Mouse (Mus musculus) layer of hippocampus, postnatal 25 days (tissue): ENCODE results near the gene Jam2. TPM values are rescaled to one million over a fixed set of nuclear protein-coding genes. Genes with fewer than 3 reads are reported as not detected.

Source experiments
- DNase-seq, 2 experiments: peaks; one replicate each; pipeline ENCODE4 v3.0.0; 2022; ENCODE audit warnings: mixed read lengths in 2 of 2, low spot score in 1 of 2; ENCODE audit errors: extremely low spot score in 1 of 2
- total RNA-seq, 2 experiments: library from RNA; stranded (reverse); gene quantifications; 2 replicates each; pipeline ENCODE4 v1.2.3; 2021

Jam2 gene
- total RNA-seq, 2 experiments from 2014 or later: 22.4 TPM

DNA sequence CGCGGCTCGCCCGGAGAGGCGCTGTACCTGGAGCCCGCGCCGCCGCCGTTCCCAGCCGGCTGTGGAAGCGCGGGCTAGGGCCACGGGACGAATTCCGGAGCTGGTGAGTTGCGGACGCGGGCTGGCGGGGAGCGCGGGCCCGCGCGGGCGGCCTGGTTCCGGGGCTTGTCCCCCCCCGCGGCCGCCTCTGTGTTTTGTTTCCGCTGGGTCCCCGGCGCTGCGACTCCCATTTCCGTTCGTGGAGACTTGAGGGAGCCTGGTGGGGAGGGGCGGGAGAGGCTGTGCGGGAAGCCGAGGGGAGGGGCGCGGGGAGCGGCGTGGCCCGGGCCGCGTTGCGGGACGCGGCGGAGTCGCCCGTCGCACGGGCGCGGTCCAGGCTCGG lies 61.5 kb downstream of the Jam2 start, which contains the start of gene Atp5j:
Atp5j (minus strand) TSS at position 185 of the 382 bp plus-strand sequence.
- peak; percentile 64 to 70 for DNase-seq

DNA sequence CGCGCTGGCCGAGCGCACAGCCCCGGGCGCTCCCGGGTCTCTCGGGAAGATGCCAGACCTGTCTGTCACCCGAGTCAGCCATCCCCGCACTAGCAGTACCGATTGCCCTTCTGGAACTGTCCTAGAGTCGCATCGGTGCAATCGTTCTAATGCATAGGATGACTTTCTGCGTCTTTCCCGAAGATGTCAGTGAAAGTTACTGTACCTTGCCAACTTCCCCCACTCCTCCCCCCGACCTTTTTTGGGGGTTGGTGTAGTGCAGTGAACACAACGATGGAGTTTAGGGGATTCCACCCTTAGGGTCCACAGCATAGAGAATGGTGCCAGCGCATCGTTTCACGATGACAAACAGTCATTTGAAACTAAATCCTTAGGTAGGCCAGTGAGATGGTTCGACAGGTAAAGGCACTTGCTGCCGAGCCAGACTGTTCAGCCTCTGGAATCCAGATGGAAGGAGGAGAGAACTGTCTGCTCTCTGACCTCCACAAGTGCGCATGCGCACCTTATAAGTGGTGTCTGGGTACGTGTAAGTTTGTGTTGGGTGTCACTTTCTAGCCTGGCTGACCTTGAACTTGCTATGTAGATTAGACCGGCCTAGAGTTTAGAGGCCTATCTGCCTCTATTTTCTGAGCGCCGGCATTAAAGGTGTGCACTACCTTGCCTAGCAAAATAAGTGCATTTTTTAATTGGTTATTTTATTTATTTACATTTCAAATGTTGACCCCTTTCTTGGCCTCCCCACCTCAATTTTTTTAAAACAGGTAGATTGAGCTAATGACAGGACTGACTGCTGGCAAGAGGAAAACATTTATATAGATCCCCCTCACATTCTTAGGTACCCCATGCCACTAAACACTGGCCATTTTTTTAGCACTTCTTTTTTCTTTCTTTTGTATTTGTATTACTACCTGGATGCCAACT lies 62.2 kb downstream of the Jam2 start:
- DNase-seq: peak in 1 of 2 experiments; percentile 16

DNA sequence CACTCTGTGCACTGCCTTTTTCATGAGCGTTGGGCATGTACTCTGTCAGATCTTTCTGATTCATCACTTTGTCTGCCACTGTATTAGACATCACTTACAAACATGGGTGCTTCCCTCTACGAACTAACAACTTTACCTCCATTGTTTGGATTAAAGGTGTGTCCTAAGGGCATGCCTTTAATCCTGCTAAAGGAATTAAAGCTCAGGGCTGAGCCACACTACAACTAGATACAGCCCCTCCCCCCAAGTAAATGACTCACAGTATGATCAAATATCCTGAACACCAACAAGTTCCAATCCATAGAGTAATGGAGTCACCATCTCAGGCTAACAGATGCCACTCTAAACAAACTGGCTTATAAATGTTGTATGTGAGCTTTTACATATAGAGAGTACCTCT lies 64.7 kb downstream of the Jam2 start:
- DNase-seq: no peak

DNA sequence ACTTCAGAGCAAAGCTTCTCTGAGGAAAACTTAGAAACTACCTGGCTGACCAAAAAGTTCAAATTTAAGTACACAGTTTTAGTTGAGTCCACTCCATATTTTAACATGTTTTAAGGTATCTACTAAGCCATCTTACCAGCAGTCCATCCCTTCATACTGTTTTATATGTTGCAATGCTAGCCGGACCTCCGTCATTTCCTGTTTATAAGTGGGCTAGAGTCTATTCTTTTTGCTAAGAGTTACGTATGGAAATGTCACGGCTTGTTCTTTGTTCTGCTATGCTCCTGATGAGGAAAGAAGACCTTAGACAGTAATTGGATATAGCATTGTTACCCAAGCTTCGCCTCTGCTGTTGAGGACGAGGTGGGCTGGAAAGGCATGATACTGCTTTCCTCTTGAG lies 79.6 kb downstream of the Jam2 start:
- DNase-seq: no peak

DNA sequence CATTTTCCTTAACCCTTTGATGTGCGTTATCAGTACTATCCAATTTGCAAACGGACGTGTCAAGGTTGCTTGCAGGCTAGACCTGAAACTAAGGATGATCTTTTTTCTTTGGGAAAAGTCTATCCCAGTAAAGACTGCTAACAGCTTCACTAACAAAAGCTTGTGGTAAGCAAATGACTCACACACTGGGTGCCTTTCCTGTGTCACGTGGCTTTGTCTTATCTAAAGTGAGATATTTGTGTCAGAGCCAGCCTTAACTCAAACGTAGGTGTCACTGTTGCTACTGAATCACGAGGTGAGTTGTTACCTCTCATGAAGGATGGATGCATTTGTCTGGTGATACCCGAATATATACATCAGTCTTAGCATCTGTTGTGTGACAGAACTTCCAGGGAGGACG lies 90.7 kb downstream of the Jam2 start:
- no peak for DNase-seq

DNA sequence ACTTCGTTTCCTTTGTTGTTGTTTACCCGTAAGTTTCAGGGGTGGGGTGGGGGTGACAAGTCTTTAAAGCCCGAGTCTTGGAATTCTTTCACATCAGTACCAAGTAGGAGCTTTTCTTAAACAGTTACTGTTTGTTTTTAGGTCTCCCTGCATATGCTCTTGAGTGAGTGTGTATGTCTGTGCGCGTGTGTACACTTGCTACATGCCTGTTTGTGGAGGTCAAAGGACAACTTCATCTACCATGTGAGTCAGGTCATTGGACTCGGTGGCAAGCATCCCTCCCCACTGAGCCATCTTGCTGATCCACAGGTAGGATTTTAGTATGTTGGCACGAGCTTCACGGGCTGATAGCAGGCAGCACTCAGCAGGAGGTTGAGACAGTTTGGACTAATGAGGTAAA lies 99.9 kb downstream of the Jam2 start:
- DNase-seq: no peak

DNA sequence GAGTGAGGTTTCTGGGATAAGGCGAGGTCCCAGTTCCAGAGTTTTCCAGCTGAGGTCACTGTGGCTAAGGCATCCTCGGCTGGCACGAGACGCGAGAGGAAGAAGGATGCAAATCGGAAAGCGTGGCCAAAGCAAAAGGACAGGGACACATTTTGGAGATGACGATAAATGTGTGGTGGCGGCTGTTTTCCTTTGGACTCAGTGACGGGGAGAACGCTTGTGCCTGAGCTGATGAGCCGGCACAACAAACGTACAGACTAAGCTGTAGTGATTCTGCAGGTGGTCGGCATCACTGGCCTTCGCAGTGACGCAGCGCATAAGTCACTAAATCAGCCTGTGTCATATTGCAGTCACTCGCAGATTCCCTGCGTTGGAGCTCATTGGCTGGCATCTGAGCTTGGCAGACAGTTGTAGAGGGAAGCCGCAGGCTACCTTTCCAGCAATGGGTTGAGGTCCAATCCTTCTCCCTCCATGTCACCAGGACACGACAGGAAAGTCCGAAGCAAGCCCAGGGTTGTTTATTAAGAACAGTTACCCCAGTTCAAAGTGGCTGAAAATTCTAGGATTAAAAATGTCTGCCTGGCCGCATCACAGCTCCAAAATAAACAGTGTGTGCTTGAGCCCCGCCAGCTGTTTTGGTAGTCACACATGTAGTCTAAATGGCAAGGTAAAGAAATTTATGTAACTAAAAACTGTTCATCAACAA lies 101.2 kb downstream of the Jam2 start:
- peak; percentile 19 to 24 for DNase-seq

Other genes with a start within 250 kb of the Jam2 start
- gene Mrpl39, start 38.4 kb upstream of the Jam2 start, total RNA-seq: 10 to 100 TPM; 21.1 to 22.6 TPM
- 10 to 100 TPM; 24.1 to 25.9 TPM for gene Gabpa, start 60.8 kb downstream of the Jam2 start, total RNA-seq
- gene Atp5j, start 61.5 kb downstream of the Jam2 start, total RNA-seq: 100 to 1,000 TPM; 355 to 408 TPM